Mouse (Mus musculus) erythroblast, embryonic 14.5 days (primary cell): ENCODE results near the gene Atxn1.

Experiments
- GATA1 ChIP-seq: IDR thresholded peaks from 2 replicates; pipeline ENCODE4 v1.6.1; 2012; ENCODE audit warnings: low read length, inconsistent platforms, mixed read lengths
- TAL1 ChIP-seq: IDR thresholded peaks from 3 replicates; pipeline ENCODE4 v1.6.1; 2012; ENCODE audit warnings: low read length, inconsistent platforms, mixed read lengths

GRCm38 (mm10) chr13:45957629-45958028 is 7.2 kb downstream of the Atxn1 start:
- TF ChIP-seq GATA1 (no peak), TAL1 (no peak)
